Mouse (Mus musculus) thymus, adult 2 months (tissue): ENCODE results near the gene Gm12185. TPM values are rescaled to one million over a fixed set of nuclear protein-coding genes. Genes with fewer than 3 reads are reported as not detected.
A peak's percentile ranks its signal among the peaks of the same experiment; 100 is the strongest.

Source experiments
- DNase-seq: peaks from one replicate; pipeline ENCODE4 v3.0.0; 2021
- H3K27ac ChIP-seq: fragments of 200-500 bp; 2 replicates; pipeline ENCODE4 v1.5.1; 2012; ENCODE audit warnings: low read length, control low read depth; ENCODE audit not compliant: control insufficient read depth, insufficient read depth
- H3K27me3 ChIP-seq: fragments of 200-500 bp; 2 replicates; pipeline ENCODE4 v1.6.1; 2012; ENCODE audit warnings: mild to moderate bottlenecking, low read length, moderate library complexity, mixed read lengths; ENCODE audit not compliant: control insufficient read depth, insufficient read depth
- H3K36me3 ChIP-seq: fragments of 200-500 bp; 2 replicates; pipeline ENCODE4 v1.6.1; 2012; ENCODE audit warnings: mild to moderate bottlenecking, low read length, moderate library complexity; ENCODE audit not compliant: control insufficient read depth, insufficient read depth
- H3K4me1 ChIP-seq: fragments of 200-500 bp; replicated peaks from 2 replicates; pipeline ENCODE4 v1.6.1; 2012; ENCODE audit warnings: low read length; ENCODE audit not compliant: control insufficient read depth, insufficient read depth
- H3K4me3 ChIP-seq: fragments of 200-500 bp; 2 replicates; pipeline ENCODE4 v1.5.1; 2012; ENCODE audit warnings: mild to moderate bottlenecking, low read length, control low read depth, moderate library complexity; ENCODE audit not compliant: control insufficient read depth, insufficient read depth
- CTCF ChIP-seq: fragments of 200-500 bp; IDR thresholded peaks from 2 replicates; pipeline ENCODE4 v1.5.1; 2012; ENCODE audit warnings: mild to moderate bottlenecking, control low read depth, low read length, moderate library complexity, borderline replicate concordance; ENCODE audit not compliant: control insufficient read depth, poor library complexity, insufficient read depth; ENCODE audit errors: extremely low read depth
- POLR2A ChIP-seq: fragments of 200-500 bp; IDR thresholded peaks from 2 replicates; pipeline ENCODE4 v1.6.1; 2012; ENCODE audit warnings: mild to moderate bottlenecking, low read length, control low read depth, moderate library complexity; ENCODE audit not compliant: control insufficient read depth, poor library complexity, insufficient read depth; ENCODE audit errors: extremely low read depth
- WGBS: fragments of 180-500 bp; shearing (Covaris S2); methylation state at CpG from one replicate; pipeline ENCODE4 v1.1.7; 2018; 5-methylcytosine and 5-hydroxymethylcytosine counted together
- polyA plus RNA-seq: library from polyadenylated mRNA; depleted of rRNA; stranded (reverse); fragments of >200 nt; gene quantifications from 2 replicates; pipeline ENCODE4 v1.2.3, GENCODE M21; 2012; rRNA removed

The Gm12185 gene
- polyA plus RNA-seq, 1 experiment = 0.73 TPM

DNA sequence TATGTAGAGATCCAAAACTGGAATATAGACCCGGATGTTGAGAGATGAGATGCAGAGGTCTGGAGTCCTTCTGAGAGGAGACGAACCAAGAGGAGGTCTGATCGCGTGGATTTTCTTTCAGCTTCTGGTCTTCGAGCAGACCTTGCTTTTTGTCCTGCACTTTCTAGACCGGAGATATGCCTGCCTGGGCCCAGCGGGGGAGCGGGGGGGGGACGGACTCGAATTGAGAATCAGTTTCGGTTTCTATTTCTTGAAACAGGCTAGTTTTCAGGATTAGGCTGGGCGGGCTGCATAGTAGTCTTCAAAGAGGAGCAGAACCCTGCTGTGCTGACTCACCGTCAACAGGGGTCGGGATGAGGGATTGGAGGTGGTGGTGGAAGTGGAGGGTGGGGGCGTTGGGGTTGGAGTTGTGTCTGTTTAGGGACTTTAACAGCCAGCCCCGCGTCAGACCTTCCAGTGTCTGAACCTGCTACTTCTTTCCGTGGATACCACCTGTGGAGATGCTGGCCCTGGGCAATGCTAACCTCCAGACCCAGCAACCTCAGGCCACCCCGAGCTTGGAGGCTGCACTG lies 120.7 kb downstream of the Gm12185 start, which contains the start of gene Irgm1:
TSS of gene Irgm1 (minus strand) at position 483 of the 572 bp plus-strand sequence.
- TF ChIP-seq CTCF (no peak), POLR2A (no peak)
- peak within 1 kb of the TSS; percentile 97 for H3K27ac ChIP-seq
- no peaks in the 10 kb centered on the region for H3K27me3 ChIP-seq
- WGBS = under 1% methylated on average over 19 of the region's 19 CpGs
- DNase-seq = peak; percentile 77
- peaks cover 5% of the 10 kb centered on the region; the same call in 1 of the 2 replicates for H3K36me3 ChIP-seq
- H3K4me1 ChIP-seq = peaks cover 18% of the 10 kb centered on the region
- H3K4me3 ChIP-seq = peak within 1 kb of the TSS; percentile 98

DNA sequence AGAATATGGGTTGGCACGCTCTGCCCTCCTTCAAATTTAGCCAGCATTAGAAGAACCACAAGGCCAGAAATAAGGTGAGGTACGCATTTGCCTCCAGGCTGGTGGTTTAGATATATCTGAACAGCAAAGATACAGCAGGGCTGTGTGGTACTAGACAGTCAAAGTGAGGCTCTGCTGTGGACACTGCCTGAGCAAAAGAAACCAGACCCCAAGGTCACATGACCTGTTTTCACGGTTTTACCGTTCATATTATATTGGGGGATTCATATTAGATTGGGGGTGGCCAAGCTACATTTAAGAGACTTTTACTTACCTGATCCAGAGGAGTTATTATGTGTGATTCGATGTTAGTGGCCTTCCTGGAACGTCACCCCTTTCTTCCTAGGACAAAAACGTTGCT lies 121.2 kb downstream of the Gm12185 start:
- DNase-seq = no peak
- no peak for TF ChIP-seq CTCF
- TF ChIP-seq POLR2A = no peak
- Histone ChIP-seq H3K4me3 (peak overlapping the region; percentile 98), H3K36me3 (peaks cover 10% of the 10 kb centered on the region), H3K4me1 (peaks cover 18% of the 10 kb centered on the region), H3K27ac (peak overlapping the region; percentile 97), H3K27me3 (no peaks in the 10 kb centered on the region)
- WGBS = under 1% methylated on average over 7 of the region's 7 CpGs

GRCm38 (mm10) chr11:48869380-48870110 lies 122.5 kb downstream of the Gm12185 start:
- Histone ChIP-seq H3K27me3 (no peaks in the 10 kb centered on the region), H3K36me3 (peaks cover 16% of the 10 kb centered on the region), H3K27ac (peak overlapping the region; percentile 9), H3K4me3 (peak overlapping the region; percentile 45), H3K4me1 (peaks cover 16% of the 10 kb centered on the region)
- peak; percentile 26 for DNase-seq
- 4% methylated on average over 7 of the region's 7 CpGs for WGBS
- no peak for TF ChIP-seq POLR2A

DNA sequence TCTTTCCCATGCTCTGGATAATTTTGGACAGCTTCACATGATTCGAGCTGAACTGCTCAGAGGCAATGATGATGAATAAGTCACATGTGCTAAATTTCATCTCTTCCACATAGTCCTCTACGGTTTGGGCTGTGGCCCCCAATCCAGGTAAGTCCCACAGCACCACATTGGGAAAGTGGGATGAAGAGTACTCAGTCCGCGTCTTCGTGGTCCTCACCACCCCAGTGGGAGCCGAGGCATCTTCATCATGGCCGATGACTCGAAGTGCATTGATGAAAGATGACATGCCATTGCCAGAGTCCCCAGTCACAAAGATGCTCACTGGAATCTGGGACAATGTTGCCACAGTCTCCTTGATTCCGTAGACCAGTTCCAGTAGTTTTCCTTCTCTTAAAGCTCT lies 125.5 kb downstream of the Gm12185 start:
- no peak overlapping the region for H3K4me3 ChIP-seq
- peaks cover 12% of the 10 kb centered on the region for H3K4me1 ChIP-seq
- H3K36me3 ChIP-seq = peaks cover 16% of the 10 kb centered on the region
- no peak for DNase-seq
- TF ChIP-seq POLR2A (no peak), CTCF (no peak)
- H3K27me3 ChIP-seq = no peaks in the 10 kb centered on the region
- 96% methylated on average over 9 of the region's 9 CpGs for WGBS
- H3K27ac ChIP-seq = no peak overlapping the region

- no peak overlapping the region for H3K27ac ChIP-seq
- no peak for DNase-seq
- TF ChIP-seq POLR2A (no peak), CTCF (no peak)
- peaks cover 16% of the 10 kb centered on the region for H3K36me3 ChIP-seq
- no peak overlapping the region for H3K4me3 ChIP-seq
- WGBS = 63% methylated on average over 3 of the region's 3 CpGs
- H3K27me3 ChIP-seq = no peaks in the 10 kb centered on the region
- peaks cover 4% of the 10 kb centered on the region for H3K4me1 ChIP-seq
These were observed 128.2 kb downstream of the Gm12185 start for GRCm38 (mm10) chr11:48863808-48864207.

DNA sequence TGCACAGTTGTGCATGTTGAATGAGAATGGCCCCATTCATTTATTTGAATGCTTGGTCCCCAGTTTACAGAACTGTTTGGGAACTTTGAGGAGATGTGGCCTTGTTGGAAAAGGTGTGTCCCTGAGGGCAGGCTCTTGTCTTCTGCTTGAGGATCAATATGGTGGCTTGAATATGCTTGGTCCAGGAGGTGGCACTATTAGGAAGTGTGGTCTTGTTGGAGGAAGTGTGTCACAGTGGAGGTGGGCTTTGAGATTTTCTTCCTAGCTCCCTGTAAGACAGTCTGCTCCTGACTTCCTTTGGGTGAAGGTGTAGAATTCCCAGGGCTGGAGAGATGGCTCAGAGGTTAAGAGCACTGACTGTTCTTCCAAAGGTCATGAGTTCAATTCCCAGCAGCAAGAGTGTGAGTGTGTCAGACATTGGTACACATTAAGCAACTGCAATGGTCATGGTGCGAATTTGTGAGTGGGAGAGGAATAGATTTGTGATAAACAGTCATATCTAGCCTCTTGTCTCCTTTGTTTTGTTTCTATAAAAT lies 129.2 kb downstream of the Gm12185 start:
- H3K36me3 ChIP-seq = peaks cover 16% of the 10 kb centered on the region
- 97% methylated on average over 1 of the region's 1 CpGs for WGBS
- TF ChIP-seq POLR2A (no peak), CTCF (no peak)

DNA sequence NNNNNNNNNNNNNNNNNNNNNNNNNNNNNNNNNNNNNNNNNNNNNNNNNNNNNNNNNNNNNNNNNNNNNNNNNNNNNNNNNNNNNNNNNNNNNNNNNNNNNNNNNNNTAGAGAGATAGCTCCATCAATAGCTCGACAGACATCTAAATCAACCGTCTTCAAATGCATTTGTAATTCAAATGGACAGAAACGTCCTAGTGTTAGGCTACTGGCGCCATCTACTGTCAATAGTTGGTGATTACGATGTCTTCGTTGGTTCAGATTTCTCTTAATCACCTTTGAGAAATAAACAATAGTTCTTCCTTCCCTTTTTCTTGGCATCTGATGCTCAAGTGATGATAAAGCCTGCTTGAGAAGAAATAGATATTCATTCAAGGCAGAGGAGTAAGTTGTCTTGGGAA lies 133.0 kb downstream of the Gm12185 start:
- Histone ChIP-seq H3K27me3 (no peaks in the 10 kb centered on the region), H3K36me3 (no peaks in the 10 kb centered on the region), H3K4me1 (peaks cover 21% of the 10 kb centered on the region), H3K4me3 (no peak overlapping the region), H3K27ac (no peak overlapping the region)
- WGBS = 2% methylated on average over 6 of the region's 6 CpGs
- DNase-seq = peak; percentile 60
- TF ChIP-seq CTCF (no peak), POLR2A (no peak)

More for the DNA sequence above, 129.2 kb downstream of the Gm12185 start:
- H3K27ac ChIP-seq = no peak overlapping the region
- H3K27me3 ChIP-seq = no peaks in the 10 kb centered on the region
- no peak for DNase-seq
- H3K4me3 ChIP-seq = no peak overlapping the region
- peaks cover 5% of the 10 kb centered on the region for H3K4me1 ChIP-seq

Other genes with a start within 250 kb of the Gm12185 start
- 3,906 and 3,990 TPM in 2 replicates for gene Rack1, start 191.9 kb downstream of the Gm12185 start, polyA plus RNA-seq
- gene Trim41, start 174.9 kb downstream of the Gm12185 start, polyA plus RNA-seq = 41.7 and 41.9 TPM in 2 replicates
- 11.6 and 13.0 TPM in 2 replicates for gene Trim7, start 166.1 kb downstream of the Gm12185 start, polyA plus RNA-seq
- gene Gm12184, start 165.6 kb downstream of the Gm12185 start, polyA plus RNA-seq = 8.1 and 20.2 TPM in 2 replicates
- gene Irgm1, start 120.5 kb downstream of the Gm12185 start, polyA plus RNA-seq = 17.7 and 20.0 TPM in 2 replicates
- gene Gm5431, start 90.0 kb downstream of the Gm12185 start, polyA plus RNA-seq = 0.34 and 0.47 TPM in 2 replicates
- 11.4 and 11.5 TPM in 2 replicates for gene Psme2b, start 46.0 kb downstream of the Gm12185 start, polyA plus RNA-seq
- gene Olfr56, start 13.3 kb downstream of the Gm12185 start, polyA plus RNA-seq = 0.46 and 0.75 TPM in 2 replicates
- gene 9930111J21Rik1, start 12.8 kb downstream of the Gm12185 start, polyA plus RNA-seq = 6.8 and 8.0 TPM in 2 replicates
- 8.2 and 10.6 TPM in 2 replicates for gene Tgtp1, start 1.9 kb upstream of the Gm12185 start, polyA plus RNA-seq
- gene 9930111J21Rik2, start 59.0 kb upstream of the Gm12185 start, polyA plus RNA-seq = 4.0 and 4.1 TPM in 2 replicates
- gene Tgtp2, start 72.0 kb upstream of the Gm12185 start, polyA plus RNA-seq = 26.0 and 29.1 TPM in 2 replicates
- gene Ifi47, start 84.4 kb upstream of the Gm12185 start, polyA plus RNA-seq = 37.5 and 45.3 TPM in 2 replicates
- 0.19 TPM in 1 of 2 replicates, not detected in the other for gene Olfr1396, start 122.6 kb upstream of the Gm12185 start, polyA plus RNA-seq
- not detected in 2 replicates for gene Olfr1395, start 150.0 kb upstream of the Gm12185 start, polyA plus RNA-seq
- not detected in 2 replicates for gene Olfr1394, start 162.2 kb upstream of the Gm12185 start, polyA plus RNA-seq
- 2.6 and 3.0 TPM in 2 replicates for gene Btnl9, start 194.9 kb upstream of the Gm12185 start, polyA plus RNA-seq
- gene Zfp62, start 211.1 kb upstream of the Gm12185 start, polyA plus RNA-seq = 6.0 TPM in 2 replicates